Mouse (Mus musculus) brain, adult 2 months (tissue): ENCODE results near the gene 1700021F07Rik.

ENCODE experiments used
- DNase-seq: peaks from one replicate; pipeline ENCODE4 v3.0.0; 2011; ENCODE audit warnings: low read depth, low spot score

1700021F07Rik gene

GRCm38 (mm10) chr2:173522376-173522775, at the start of gene 1700021F07Rik:
1700021F07Rik (plus strand) TSS chr2:173522586.
- no peak for DNase-seq

- no peak for DNase-seq
Measured at GRCm38 (mm10) chr2:173473233-173473632, 49.2 kb upstream of the 1700021F07Rik start.

- DNase-seq: no peak
Measured at GRCm38 (mm10) chr2:173479050-173479449, 43.3 kb upstream of the 1700021F07Rik start.

GRCm38 (mm10) chr2:173484486-173484885, 37.9 kb upstream of the 1700021F07Rik start:
- DNase-seq: no peak

- no peak for DNase-seq
Measured at GRCm38 (mm10) chr2:173499612-173500011, 22.8 kb upstream of the 1700021F07Rik start.

- DNase-seq: no peak
Measured at GRCm38 (mm10) chr2:173513977-173514376, 8.4 kb upstream of the 1700021F07Rik start.

GRCm38 (mm10) chr2:173515186-173515585, 7.2 kb upstream of the 1700021F07Rik start:
- no peak for DNase-seq

GRCm38 (mm10) chr2:173516150-173516855, 6.1 kb upstream of the 1700021F07Rik start:
- DNase-seq: no peak

- DNase-seq: no peak
Measured at GRCm38 (mm10) chr2:173528493-173528892, 6.1 kb downstream of the 1700021F07Rik start.

GRCm38 (mm10) chr2:173532711-173533462, 10.5 kb downstream of the 1700021F07Rik start:
- DNase-seq: no peak

GRCm38 (mm10) chr2:173534581-173534980, 12.2 kb downstream of the 1700021F07Rik start:
- DNase-seq: no peak

- DNase-seq: peak; percentile 90
Measured at GRCm38 (mm10) chr2:173535390-173535789, 13.0 kb downstream of the 1700021F07Rik start.

- DNase-seq: no peak
Measured at GRCm38 (mm10) chr2:173535886-173536285, 13.5 kb downstream of the 1700021F07Rik start.

- no peak for DNase-seq
Measured at GRCm38 (mm10) chr2:173539781-173540180, 17.4 kb downstream of the 1700021F07Rik start.

GRCm38 (mm10) chr2:173541748-173542147, 19.4 kb downstream of the 1700021F07Rik start:
- DNase-seq: no peak

- DNase-seq: no peak
Measured at GRCm38 (mm10) chr2:173542716-173543115, 20.3 kb downstream of the 1700021F07Rik start.

- DNase-seq: peak; percentile 87
Measured at GRCm38 (mm10) chr2:173545992-173546703, 23.8 kb downstream of the 1700021F07Rik start.

GRCm38 (mm10) chr2:173549236-173549635, 26.9 kb downstream of the 1700021F07Rik start:
- no peak for DNase-seq

GRCm38 (mm10) chr2:173550681-173551080, 28.3 kb downstream of the 1700021F07Rik start:
- DNase-seq: no peak

GRCm38 (mm10) chr2:173553863-173554262, 31.5 kb downstream of the 1700021F07Rik start:
- DNase-seq: no peak

- DNase-seq: no peak
Measured at GRCm38 (mm10) chr2:173558754-173559396, 36.5 kb downstream of the 1700021F07Rik start.
